Mouse (Mus musculus) embryo, embryonic 10 days (tissue): ENCODE data around the gene Olfr1124.
"Not testable (repeated sequence)": the region's sequence is repeated elsewhere in the genome, so short reads cannot be mapped to it uniquely, and the experiment has no call there.

ENCODE experiments used
- DNase-seq: peaks from one replicate; pipeline ENCODE4 v3.0.0-alpha.2; 2015; ENCODE audit warnings: low spot score

Gene Olfr1124

GRCm38 (mm10) chr2:87429975-87430374, at the start of gene Olfr1124:
TSS of gene Olfr1124 (plus strand) at chr2:87430275.
- DNase-seq = no peak

- DNase-seq = no peak
Observed at GRCm38 (mm10) chr2:87383935-87384334, 46.1 kb upstream of the Olfr1124 start.

- no peak for DNase-seq
Observed at GRCm38 (mm10) chr2:87385549-87385948, 44.5 kb upstream of the Olfr1124 start, which contains the start of gene Olfr1122. TSS of gene Olfr1122 (plus strand) at chr2:87385849.

GRCm38 (mm10) chr2:87393605-87394004, 36.5 kb upstream of the Olfr1124 start:
- DNase-seq = not testable (repeated sequence)

- DNase-seq = peak; percentile 3
Observed at GRCm38 (mm10) chr2:87394686-87395085, 35.4 kb upstream of the Olfr1124 start.

GRCm38 (mm10) chr2:87416335-87416734, 13.7 kb upstream of the Olfr1124 start, which contains the start of gene Olfr1123:
TSS of gene Olfr1123 (plus strand) at chr2:87416635.
- DNase-seq = no peak

GRCm38 (mm10) chr2:87437731-87438130, 7.7 kb downstream of the Olfr1124 start:
- no peak for DNase-seq

- DNase-seq = no peak
Observed at GRCm38 (mm10) chr2:87453662-87454061, 23.6 kb downstream of the Olfr1124 start, which contains the start of gene Olfr1126. TSS of gene Olfr1126 (plus strand) at chr2:87453962.

- no peak for DNase-seq
Observed at GRCm38 (mm10) chr2:87461769-87462168, 31.7 kb downstream of the Olfr1124 start.

- DNase-seq = peak; percentile 6
Observed at GRCm38 (mm10) chr2:87480207-87480606, 50.1 kb downstream of the Olfr1124 start.

GRCm38 (mm10) chr2:87481158-87481557, 51.1 kb downstream of the Olfr1124 start:
- no peak for DNase-seq

- no peak for DNase-seq
Observed at GRCm38 (mm10) chr2:87482276-87482675, 52.2 kb downstream of the Olfr1124 start.
